Mouse (Mus musculus) MEL (cell line): ENCODE measurements around the gene Ebf4. TPM values are rescaled to one million over a fixed set of nuclear protein-coding genes. Genes with fewer than 3 reads are reported as not detected.

Source experiments
- DNase-seq: peaks from one replicate; pipeline ENCODE4 v3.0.0; 2011; ENCODE audit warnings: low read depth, low spot score
- H3K27ac ChIP-seq: 2 replicates; pipeline ENCODE4 v1.5.1; 2012; ENCODE audit warnings: low read depth, mild to moderate bottlenecking, control low read depth, low read length, moderate library complexity; ENCODE audit not compliant: control insufficient read depth
- H3K27me3 ChIP-seq, 2 experiments: fragments of 150-350 bp in 1 of 2; sonication (generic) in 1 of 2; 2 replicates each; pipeline ENCODE4 v1.6.1; 2012; ENCODE audit warnings: low read length in 2 of 2, mild to moderate bottlenecking in 2 of 2, improper control_type of control experiment in 1 of 2, moderate library complexity in 1 of 2; ENCODE audit not compliant: insufficient read depth in 2 of 2, control insufficient read depth in 1 of 2
- H3K36me3 ChIP-seq, 2 experiments: 2 replicates each; pipeline ENCODE4 v1.6.1; 2012 to 2014; ENCODE audit warnings: low read length in 2 of 2, improper control_type of control experiment in 1 of 2, inconsistent platforms in 1 of 2, mild to moderate bottlenecking in 1 of 2; ENCODE audit not compliant: insufficient read depth in 2 of 2, control insufficient read depth in 1 of 2
- H3K4me1 ChIP-seq, 2 experiments: fragments of 150-350 bp in 1 of 2; sonication (generic) in 1 of 2; 2 replicates each; pipeline ENCODE4 v1.6.1; 2012; ENCODE audit warnings: low read length in 2 of 2, improper control_type of control experiment in 1 of 2, mild to moderate bottlenecking in 1 of 2; ENCODE audit not compliant: insufficient read depth in 2 of 2, control insufficient read depth in 1 of 2
- H3K4me3 ChIP-seq, 2 experiments: fragments of 150-350 bp in 1 of 2; sonication (generic) in 1 of 2; 2 replicates each; pipeline ENCODE4 v1.5.1; 2012; ENCODE audit warnings: low read depth in 2 of 2, low read length in 2 of 2, mild to moderate bottlenecking in 2 of 2, moderate library complexity in 2 of 2, control low read depth in 1 of 2, improper control_type of control experiment in 1 of 2; ENCODE audit not compliant: control insufficient read depth in 1 of 2, insufficient read depth in 1 of 2
- H3K79me2 ChIP-seq: 2 replicates; pipeline ENCODE4 v1.6.1; 2012; ENCODE audit warnings: mild to moderate bottlenecking, low read length, moderate library complexity; ENCODE audit not compliant: control insufficient read depth, poor library complexity, insufficient read depth
- H3K9ac ChIP-seq: 2 replicates; pipeline ENCODE4 v1.6.1; 2012; ENCODE audit warnings: low read depth, mild to moderate bottlenecking, control low read depth, low read length, moderate library complexity; ENCODE audit not compliant: control insufficient read depth, poor library complexity, severe bottlenecking
- H3K9me3 ChIP-seq: fragments of 150-350 bp; sonication (generic); replicated peaks from 2 replicates; pipeline ENCODE4 v1.6.1; 2012; ENCODE audit warnings: mild to moderate bottlenecking, low read length, improper control_type of control experiment, moderate library complexity; ENCODE audit not compliant: insufficient read depth
- BHLHE40 ChIP-seq: IDR thresholded peaks from 2 replicates; pipeline ENCODE4 v1.6.1; 2012; ENCODE audit warnings: low read depth, mild to moderate bottlenecking, inconsistent platforms, low read length, improper control_type of control experiment, borderline replicate concordance
- CHD1 ChIP-seq: IDR thresholded peaks from 2 replicates; pipeline ENCODE4 v1.6.1; 2012; ENCODE audit warnings: low read depth, mild to moderate bottlenecking, inconsistent platforms, low read length, improper control_type of control experiment
- CHD2 ChIP-seq: IDR thresholded peaks from 2 replicates; pipeline ENCODE4 v1.6.1; 2011; ENCODE audit warnings: low read length, improper control_type of control experiment
- E2F4 ChIP-seq: IDR thresholded peaks from 2 replicates; pipeline ENCODE4 v1.6.1; 2011; ENCODE audit warnings: low read depth, low read length, improper control_type of control experiment, borderline replicate concordance
- ETS1 ChIP-seq: IDR thresholded peaks from 2 replicates; pipeline ENCODE4 v1.6.1; 2012; ENCODE audit warnings: low read depth, mild to moderate bottlenecking, inconsistent platforms, low read length, improper control_type of control experiment, moderate library complexity
- GABPA ChIP-seq: IDR thresholded peaks from 2 replicates; pipeline ENCODE4 v1.6.1; 2012; ENCODE audit warnings: low read depth, mild to moderate bottlenecking, inconsistent platforms, low read length, improper control_type of control experiment, moderate library complexity
- HCFC1 ChIP-seq: IDR thresholded peaks from 2 replicates; pipeline ENCODE4 v1.6.1; 2012; ENCODE audit warnings: low read depth, mild to moderate bottlenecking, inconsistent platforms, low read length, improper control_type of control experiment, moderate library complexity
- JUND ChIP-seq: IDR thresholded peaks from 2 replicates; pipeline ENCODE4 v1.6.1; 2011; ENCODE audit warnings: low read depth, mild to moderate bottlenecking, improper control_type of control experiment, low read length
- KAT2A ChIP-seq: conservative IDR thresholded peaks from 2 replicates; pipeline ENCODE4 v1.6.1; 2012; ENCODE audit warnings: low read depth, low read length, improper control_type of control experiment, inconsistent platforms
- MAX ChIP-seq: IDR thresholded peaks from 2 replicates; pipeline ENCODE4 v1.6.1; 2011; ENCODE audit warnings: low read length, improper control_type of control experiment
- MYB ChIP-seq: IDR thresholded peaks from 2 replicates; pipeline ENCODE4 v1.6.1; 2011; ENCODE audit warnings: mild to moderate bottlenecking, low read depth, low read length, improper control_type of control experiment
- NRF1 ChIP-seq: IDR thresholded peaks from 2 replicates; pipeline ENCODE4 v1.6.1; 2014; ENCODE audit warnings: low read depth, mild to moderate bottlenecking, inconsistent platforms, low read length, improper control_type of control experiment, moderate library complexity; ENCODE audit not compliant: poor library complexity, insufficient read depth, severe bottlenecking
- POLR2A ChIP-seq, 2 experiments: IDR thresholded peaks; 2 replicates each; pipeline ENCODE4 v1.6.1; 2011 to 2012; ENCODE audit warnings: low read length in 2 of 2, mild to moderate bottlenecking in 2 of 2, control low read depth in 1 of 2, improper control_type of control experiment in 1 of 2, low read depth in 1 of 2, moderate library complexity in 1 of 2; ENCODE audit not compliant: control insufficient read depth in 1 of 2, insufficient read depth in 1 of 2, poor library complexity in 1 of 2
- POLR2AphosphoS5 ChIP-seq: IDR thresholded peaks from 2 replicates; pipeline ENCODE4 v1.6.1; 2012; ENCODE audit warnings: low read depth, borderline replicate concordance, mild to moderate bottlenecking, inconsistent platforms, low read length, moderate library complexity, mixed read lengths
- RAD21 ChIP-seq: IDR thresholded peaks from 2 replicates; pipeline ENCODE4 v1.6.1; 2011; ENCODE audit warnings: mild to moderate bottlenecking, low read depth, low read length, improper control_type of control experiment
- RCOR1 ChIP-seq: IDR thresholded peaks from 2 replicates; pipeline ENCODE4 v1.6.1; 2012; ENCODE audit warnings: low read depth, mild to moderate bottlenecking, inconsistent platforms, low read length, improper control_type of control experiment
- SIN3A ChIP-seq: IDR thresholded peaks from 2 replicates; pipeline ENCODE4 v1.6.1; 2012; ENCODE audit warnings: low read length, improper control_type of control experiment, inconsistent platforms
- SMC3 ChIP-seq: IDR thresholded peaks from 2 replicates; pipeline ENCODE4 v1.6.1; 2011; ENCODE audit warnings: low read depth, low read length, improper control_type of control experiment
- USF1 ChIP-seq: IDR thresholded peaks from 2 replicates; pipeline ENCODE4 v1.6.1; 2014; ENCODE audit warnings: low read depth, mild to moderate bottlenecking, inconsistent platforms, low read length, improper control_type of control experiment, moderate library complexity
- USF2 ChIP-seq, 2 experiments: IDR thresholded peaks; 2 replicates each; pipeline ENCODE4 v1.6.1; 2011 to 2012; ENCODE audit warnings: improper control_type of control experiment in 2 of 2, low read length in 2 of 2, borderline replicate concordance in 1 of 2, inconsistent platforms in 1 of 2, low read depth in 1 of 2, mild to moderate bottlenecking in 1 of 2; ENCODE audit not compliant: insufficient read depth in 1 of 2
- ZC3H11A ChIP-seq: IDR thresholded peaks from 2 replicates; pipeline ENCODE4 v1.6.1; 2012; ENCODE audit warnings: low read depth, mild to moderate bottlenecking, inconsistent platforms, low read length, improper control_type of control experiment
- ZKSCAN1 ChIP-seq: IDR thresholded peaks from 2 replicates; pipeline ENCODE4 v1.6.1; 2012; ENCODE audit warnings: low read depth, mild to moderate bottlenecking, inconsistent platforms, low read length, improper control_type of control experiment, moderate library complexity
- ZMIZ1 ChIP-seq: IDR thresholded peaks from 2 replicates; pipeline ENCODE4 v1.6.1; 2012; ENCODE audit warnings: low read depth, mild to moderate bottlenecking, inconsistent platforms, low read length, improper control_type of control experiment, moderate library complexity
- ZNF384 ChIP-seq: IDR thresholded peaks from 2 replicates; pipeline ENCODE4 v1.6.1; 2012; ENCODE audit warnings: low read depth, mild to moderate bottlenecking, inconsistent platforms, low read length, improper control_type of control experiment
- polyA plus RNA-seq, 2 experiments: library from polyadenylated mRNA; stranded (reverse) in 1 of 2; unstranded in 1 of 2; fragments of >175 nt in 1 of 2; fragments of >200 nt in 1 of 2; gene quantifications; 2 replicates each; pipeline versions ENCODE4 v1.2.1 to v1.2.4; 2012; ENCODE audit warnings: low replicate concordance in 2 of 2, low read depth in 1 of 2; ENCODE audit not compliant: insufficient read length in 2 of 2, insufficient read depth in 1 of 2, missing spikeins in 1 of 2
- total RNA-seq: library from RNA; depleted of rRNA; stranded (reverse); fragments of 300-350 nt; gene quantifications from 2 replicates; pipeline ENCODE4 v1.2.3, GENCODE M21; 2012

Gene Ebf4
- total and polyA plus RNA-seq, 3 experiments: 0.12 to 0.72 TPM; not detected in 1

GRCm38 (mm10) chr2:130400046-130400445, 105.1 kb downstream of the Ebf4 start:
- Histone ChIP-seq H3K4me1 (peaks cover 5 to 7% of the 10 kb centered on the region in 2 experiments; a peak in 3 of 4 replicates), H3K9ac (no peak overlapping the region), H3K27me3 (0 out of 4 replicates have a peak, but pooled peaks cover 0 to 2% of the 10 kb centered on the region in 2 experiments), H3K4me3 (no peak overlapping the region), H3K27ac (no peak overlapping the region), H3K9me3 (no peaks in the 10 kb centered on the region), H3K36me3 (peaks cover 0 to 3% of the 10 kb centered on the region in 2 experiments; a peak in 1 of 4 replicates), H3K79me2 (no peaks in the 10 kb centered on the region; the same call in 1 of the 2 replicates)
- no peak for DNase-seq
- TF ChIP-seq CHD2: no peak
- no peak for TF ChIP-seq HCFC1
- TF ChIP-seq MYB: no peak
- no peak for TF ChIP-seq POLR2AphosphoS5
- TF ChIP-seq NRF1: no peak
- no peak for TF ChIP-seq ZKSCAN1
- TF ChIP-seq MAX: no peak
- no peak for TF ChIP-seq RAD21
- no peak for TF ChIP-seq ETS1
- TF ChIP-seq ZC3H11A: no peak
- TF ChIP-seq E2F4: no peak
- TF ChIP-seq BHLHE40: no peak
- TF ChIP-seq GABPA: no peak
- no peak for TF ChIP-seq SIN3A
- no peak for TF ChIP-seq USF1
- no peak for TF ChIP-seq USF2 (IDR thresholded peaks at IDR 0.05; ENCODE audit: borderline replicate concordance in 1 of 2, insufficient read depth in 1 of 2, low read depth in 1 of 2, low read length in 2 of 2)
- no peak for TF ChIP-seq JUND
- no peak for TF ChIP-seq POLR2A (IDR thresholded peaks at IDR 0.05; ENCODE audit: control insufficient read depth in 1 of 2, insufficient read depth in 1 of 2, low read depth in 1 of 2, low read length in 2 of 2, poor library complexity in 1 of 2)

GRCm38 (mm10) chr2:130401891-130402290, 106.9 kb downstream of the Ebf4 start:
- no peaks in the 10 kb centered on the region for H3K9me3 ChIP-seq
- H3K27ac ChIP-seq: no peak overlapping the region
- H3K36me3 ChIP-seq: no peaks in the 10 kb centered on the region; a peak in 1 of 4 replicates
- no peak overlapping the region for H3K4me3 ChIP-seq
- no peaks in the 10 kb centered on the region; the same call in 1 of the 2 replicates for H3K79me2 ChIP-seq
- H3K9ac ChIP-seq: no peak overlapping the region
- peaks cover under 1 to 5% of the 10 kb centered on the region in 2 experiments; a peak in 3 of 4 replicates for H3K4me1 ChIP-seq
- TF ChIP-seq KAT2A: no peak
- no peak for TF ChIP-seq NRF1
- TF ChIP-seq CHD1: no peak
- TF ChIP-seq E2F4: no peak
- TF ChIP-seq ZC3H11A: no peak
- TF ChIP-seq CHD2: no peak
- TF ChIP-seq ZNF384: no peak
- TF ChIP-seq ZMIZ1: no peak
- no peak for TF ChIP-seq ETS1
- no peak for TF ChIP-seq SMC3
- TF ChIP-seq RCOR1: no peak
- no peak for TF ChIP-seq BHLHE40
- no peak for DNase-seq
- 0 out of 4 replicates have a peak, but pooled peaks cover 0 to 2% of the 10 kb centered on the region in 2 experiments for H3K27me3 ChIP-seq
